Mouse (Mus musculus): ENCODE results near the gene E330009J07Rik.

DNA sequence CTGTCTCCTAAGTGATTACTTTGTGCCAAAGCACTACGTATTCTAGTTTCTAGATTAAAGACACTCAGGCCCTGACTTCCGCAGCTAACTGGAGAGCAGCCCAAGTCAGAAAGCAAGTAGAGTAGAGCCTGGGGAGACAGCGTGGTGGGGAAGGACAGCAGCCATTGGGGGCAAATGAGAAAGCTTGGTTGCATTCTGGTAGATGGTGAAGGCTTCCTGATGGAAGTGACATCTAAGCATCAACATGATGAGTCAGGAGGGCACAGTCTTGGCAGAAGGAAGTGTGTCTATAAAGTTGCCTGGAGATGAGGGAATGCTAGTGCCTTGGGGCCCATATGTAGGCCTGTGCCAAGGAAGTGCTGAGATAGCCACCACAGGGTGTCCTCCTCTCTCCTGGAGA lies 22.4 kb downstream of the E330009J07Rik start:
- TF ChIP-seq CTCF (IDR thresholded peaks at IDR 0.05; ENCODE audit: low read depth): no peak
- no peak for TF ChIP-seq EP300 (optimal IDR thresholded peaks at IDR 0.05)
